Mouse (Mus musculus): ENCODE results near the gene Gng8. TPM values are rescaled to one million over a fixed set of nuclear protein-coding genes. Genes with fewer than 3 reads are reported as not detected.

Gene Gng8
- polyA plus RNA-seq, 2 experiments, result 17.8 to 63.3 TPM

DNA sequence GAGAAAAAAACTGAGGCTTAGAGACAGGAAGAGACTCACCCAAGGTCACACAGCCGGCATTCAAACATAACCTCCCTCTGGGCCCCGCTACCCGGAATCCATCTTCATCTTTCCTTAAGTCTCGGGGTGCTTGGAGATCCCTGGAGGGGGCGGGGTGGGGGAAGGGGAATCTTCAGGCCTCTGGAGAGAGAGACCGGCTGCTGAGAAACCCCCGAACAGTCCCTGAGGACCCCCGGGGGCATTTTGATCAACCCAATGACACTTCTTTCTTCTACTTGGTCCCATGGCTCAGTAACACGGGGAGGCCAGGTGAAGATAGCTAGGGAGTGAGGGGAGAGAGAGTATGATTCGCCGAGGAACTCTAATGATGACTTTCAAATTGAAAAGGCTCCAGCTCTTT lies 15.6 kb upstream of the Gng8 start:
- 3% methylated on average over 11 of the region's 11 CpGs for WGBS
- Histone ChIP-seq H3K27me3 (ENCODE audit: control insufficient read depth, insufficient read depth, low read length) (no peaks in the 10 kb centered on the region), H3K4me3 (replicated peaks; ENCODE audit: low read length) (peak overlapping the region; percentile 87), H3K9ac (ENCODE audit: low read depth, low read length, severe bottlenecking) (peak overlapping the region; percentile 77), H3K4me1 (ENCODE audit: control insufficient read depth, insufficient read depth, low read length) (peaks cover 14% of the 10 kb centered on the region; the same call in 1 of the 2 replicates), H3K4me2 (replicated peaks; ENCODE audit: low read depth, low read length, severe bottlenecking) (peak overlapping the region; percentile 80), H3K27ac (replicated peaks; ENCODE audit: low read depth, low read length) (peak overlapping the region; percentile 81), H3K9me3 (ENCODE audit: control insufficient read depth, low read length) (no peaks in the 10 kb centered on the region), H3K36me3 (ENCODE audit: control insufficient read depth, insufficient read depth, low read length) (peaks cover 33% of the 10 kb centered on the region)
- ATAC-seq (ENCODE audit: low FRiP score, low read depth) (no peak), DNase-seq (ENCODE audit: low spot score) (no peak)
- no peak for TF ChIP-seq POLR2A (IDR thresholded peaks at IDR 0.05; ENCODE audit: borderline replicate concordance, extremely low read depth, insufficient read depth, insufficient read length)

DNA sequence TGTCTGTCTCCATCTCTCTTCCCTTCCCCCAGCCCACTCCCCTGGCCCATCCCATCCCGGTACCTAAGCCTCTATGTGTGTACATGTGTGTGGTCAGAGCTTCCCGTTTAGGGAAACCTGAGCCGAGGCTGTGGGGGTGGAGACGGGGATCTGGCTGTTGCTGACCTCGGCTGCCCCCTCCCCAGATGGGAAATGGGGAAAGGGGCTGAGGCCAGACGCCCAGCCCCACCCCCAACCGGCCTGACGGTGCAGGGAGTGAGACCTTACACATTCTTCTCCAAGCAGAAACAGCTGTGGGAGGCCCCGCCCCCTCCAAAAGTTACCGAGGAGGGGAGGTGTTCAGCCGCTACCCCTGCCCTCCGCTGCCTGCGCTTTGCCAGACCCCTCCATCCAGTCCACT lies 15.0 kb upstream of the Gng8 start:
- peak; percentile 12; the same call in 1 of the 2 replicates for ATAC-seq (ENCODE audit: low FRiP score, low read depth)
- under 1% methylated on average over 10 of the region's 13 CpGs for WGBS
- TF ChIP-seq POLR2A (IDR thresholded peaks at IDR 0.05; ENCODE audit: borderline replicate concordance, extremely low read depth, insufficient read depth, insufficient read length), result no peak

DNA sequence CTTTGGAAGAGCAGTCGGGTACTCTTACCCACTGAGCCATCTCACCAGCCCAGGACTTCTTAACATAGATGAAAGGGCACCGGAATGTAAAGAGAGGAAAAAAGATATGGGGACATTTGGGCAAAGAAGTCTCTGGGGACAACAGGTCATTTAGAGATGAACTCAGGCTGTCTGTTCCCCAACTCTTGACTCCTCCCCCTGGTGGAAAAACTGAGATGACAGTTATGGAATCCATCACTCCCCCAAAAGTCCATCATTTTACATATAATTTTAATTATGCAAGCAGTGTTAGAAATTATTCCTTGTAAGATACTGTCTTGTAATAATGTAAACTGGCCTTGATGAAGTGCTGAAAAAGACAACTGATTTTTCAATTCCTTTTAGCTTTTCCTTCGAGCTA lies 13.9 kb upstream of the Gng8 start:
- H3K9ac ChIP-seq (ENCODE audit: low read depth, low read length, severe bottlenecking), result no peak overlapping the region
- no peak overlapping the region for H3K4me2 ChIP-seq (replicated peaks; ENCODE audit: low read depth, low read length, severe bottlenecking)
- 81% methylated on average over 3 of the region's 3 CpGs for WGBS
- no peak overlapping the region for H3K27ac ChIP-seq (replicated peaks; ENCODE audit: low read depth, low read length)
- no peaks in the 10 kb centered on the region for H3K27me3 ChIP-seq (ENCODE audit: control insufficient read depth, insufficient read depth, low read length)
- peaks cover 32% of the 10 kb centered on the region for H3K36me3 ChIP-seq (ENCODE audit: control insufficient read depth, insufficient read depth, low read length)
- DNase-seq (ENCODE audit: low spot score) (no peak), ATAC-seq (ENCODE audit: low FRiP score, low read depth) (no peak)
- peaks cover 14% of the 10 kb centered on the region; the same call in 1 of the 2 replicates for H3K4me1 ChIP-seq (ENCODE audit: control insufficient read depth, insufficient read depth, low read length)
- H3K9me3 ChIP-seq (ENCODE audit: control insufficient read depth, low read length), result no peaks in the 10 kb centered on the region
- no peak overlapping the region for H3K4me3 ChIP-seq (replicated peaks; ENCODE audit: low read length)
- no peak for TF ChIP-seq POLR2A (IDR thresholded peaks at IDR 0.05; ENCODE audit: borderline replicate concordance, extremely low read depth, insufficient read depth, insufficient read length)

More for the DNA sequence above, 15.0 kb upstream of the Gng8 start:
- Histone ChIP-seq H3K9ac (ENCODE audit: low read depth, low read length, severe bottlenecking) (peak overlapping the region; percentile 77), H3K4me3 (replicated peaks; ENCODE audit: low read length) (peak overlapping the region; percentile 87), H3K4me1 (ENCODE audit: control insufficient read depth, insufficient read depth, low read length) (peaks cover 14% of the 10 kb centered on the region; the same call in 1 of the 2 replicates), H3K36me3 (ENCODE audit: control insufficient read depth, insufficient read depth, low read length) (peaks cover 34% of the 10 kb centered on the region), H3K27ac (replicated peaks; ENCODE audit: low read depth, low read length) (peak overlapping the region; percentile 81), H3K27me3 (ENCODE audit: control insufficient read depth, insufficient read depth, low read length) (no peaks in the 10 kb centered on the region), H3K4me2 (replicated peaks; ENCODE audit: low read depth, low read length, severe bottlenecking) (peak overlapping the region; percentile 80), H3K9me3 (ENCODE audit: control insufficient read depth, low read length) (no peaks in the 10 kb centered on the region)
- peak; percentile 69 for DNase-seq (ENCODE audit: low spot score)

DNA sequence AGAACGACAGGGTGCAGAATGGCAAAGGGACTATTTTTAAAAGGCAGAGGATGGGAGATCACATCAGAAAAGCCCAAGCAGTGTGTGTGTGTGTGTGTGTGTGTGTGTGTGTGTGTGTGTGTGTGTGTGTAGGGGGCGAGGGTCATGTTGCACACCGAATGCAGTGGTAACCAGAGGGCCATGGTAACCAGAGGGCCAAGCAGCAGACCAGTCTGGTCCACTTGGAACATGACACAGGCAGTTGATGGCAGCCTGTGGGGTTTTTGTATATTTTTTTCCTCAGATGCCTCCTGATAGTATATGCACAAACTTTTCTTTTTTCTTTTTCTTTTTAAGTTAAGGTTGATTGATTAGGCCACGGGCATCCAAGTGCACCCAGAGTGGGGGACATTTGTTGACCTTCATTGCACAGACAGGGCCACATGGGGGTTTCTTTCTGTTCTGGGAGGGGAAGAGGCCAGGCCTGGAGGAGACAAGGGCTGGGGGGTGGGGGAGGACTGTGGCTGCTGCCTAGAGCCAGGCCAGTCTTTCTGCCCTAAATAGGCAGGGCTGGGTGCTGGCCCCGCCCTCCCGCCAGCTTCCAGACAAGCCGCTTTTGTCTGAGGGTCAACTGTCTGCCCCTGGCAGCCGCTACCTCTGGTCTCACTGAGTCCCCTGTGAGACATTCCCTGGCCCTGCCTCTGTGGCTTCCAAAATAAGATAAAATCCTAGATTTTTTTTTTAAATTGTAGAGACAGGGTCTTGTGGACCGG lies 11.6 kb upstream of the Gng8 start:
- peak overlapping the region; percentile 26 for H3K4me2 ChIP-seq (replicated peaks; ENCODE audit: low read depth, low read length, severe bottlenecking)
- ATAC-seq (ENCODE audit: low FRiP score, low read depth), result 0 out of 2 replicates have a peak, but pooled peaks have one; percentile 6

DNA sequence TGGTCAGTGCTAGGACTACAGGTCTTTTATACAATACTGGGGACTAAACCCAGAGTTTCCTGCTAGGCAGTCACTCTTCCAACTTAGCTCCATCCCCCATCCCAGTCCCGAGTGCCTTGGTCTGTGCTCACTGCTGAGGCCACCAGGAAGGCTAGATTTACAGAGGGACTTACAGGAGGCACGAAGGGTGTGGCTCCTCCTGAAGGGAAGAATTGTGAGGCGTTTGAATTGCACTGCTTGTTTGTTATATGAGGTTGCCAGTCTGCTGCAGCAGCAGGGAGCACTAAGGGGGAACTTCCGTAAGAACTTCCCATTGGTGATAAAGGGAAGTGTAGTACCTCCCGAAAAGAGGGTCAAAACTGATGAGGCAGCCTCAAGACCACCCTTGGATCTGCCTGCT lies 11.0 kb upstream of the Gng8 start:
- Histone ChIP-seq H3K4me2 (replicated peaks; ENCODE audit: low read depth, low read length, severe bottlenecking) (peak overlapping the region; percentile 26; the same call in 1 of the 2 replicates), H3K4me3 (replicated peaks; ENCODE audit: low read length) (no peak overlapping the region), H3K27me3 (ENCODE audit: control insufficient read depth, insufficient read depth, low read length) (no peaks in the 10 kb centered on the region), H3K27ac (replicated peaks; ENCODE audit: low read depth, low read length) (peak overlapping the region; percentile 33), H3K9me3 (ENCODE audit: control insufficient read depth, low read length) (peaks cover 3% of the 10 kb centered on the region), H3K9ac (ENCODE audit: low read depth, low read length, severe bottlenecking) (no peak overlapping the region), H3K4me1 (ENCODE audit: control insufficient read depth, insufficient read depth, low read length) (peaks cover 14% of the 10 kb centered on the region; the same call in 1 of the 2 replicates), H3K36me3 (ENCODE audit: control insufficient read depth, insufficient read depth, low read length) (peaks cover 56% of the 10 kb centered on the region)
- no peak for ATAC-seq (ENCODE audit: low FRiP score, low read depth)
- WGBS, result 26% methylated on average over 5 of the region's 5 CpGs
- no peak for DNase-seq (ENCODE audit: low spot score)
- no peak for TF ChIP-seq POLR2A (IDR thresholded peaks at IDR 0.05; ENCODE audit: borderline replicate concordance, extremely low read depth, insufficient read depth, insufficient read length)

More for the DNA sequence above, 11.6 kb upstream of the Gng8 start:
- Histone ChIP-seq H3K27ac (replicated peaks; ENCODE audit: low read depth, low read length) (peak overlapping the region; percentile 33), H3K9me3 (ENCODE audit: control insufficient read depth, low read length) (no peaks in the 10 kb centered on the region; the same call in 1 of the 2 replicates), H3K9ac (ENCODE audit: low read depth, low read length, severe bottlenecking) (no peak overlapping the region; the same call in 1 of the 2 replicates), H3K4me1 (ENCODE audit: control insufficient read depth, insufficient read depth, low read length) (peaks cover 14% of the 10 kb centered on the region; the same call in 1 of the 2 replicates), H3K27me3 (ENCODE audit: control insufficient read depth, insufficient read depth, low read length) (no peaks in the 10 kb centered on the region), H3K4me3 (replicated peaks; ENCODE audit: low read length) (no peak overlapping the region), H3K36me3 (ENCODE audit: control insufficient read depth, insufficient read depth, low read length) (peaks cover 49% of the 10 kb centered on the region)
- TF ChIP-seq POLR2A (IDR thresholded peaks at IDR 0.05; ENCODE audit: borderline replicate concordance, extremely low read depth, insufficient read depth, insufficient read length), result no peak
- peak; percentile 54 for DNase-seq (ENCODE audit: low spot score)
- 24% methylated on average over 8 of the region's 9 CpGs for WGBS
